Mouse (Mus musculus) ES-E14 (cell line): ENCODE results near the gene Pacsin2. TPM values are rescaled to one million over a fixed set of nuclear protein-coding genes. Genes with fewer than 3 reads are reported as not detected.

ENCODE experiments used
- DNase-seq: peaks from one replicate; pipeline ENCODE4 v3.0.0-alpha.2; 2013; ENCODE audit warnings: low read depth, low spot score
- H3K27ac ChIP-seq: 2 replicates; pipeline ENCODE4 v1.5.1; 2012; ENCODE audit warnings: low read depth, mild to moderate bottlenecking, low read length, moderate library complexity, mixed read lengths; ENCODE audit not compliant: poor library complexity, insufficient read depth, severe bottlenecking
- H3K36me3 ChIP-seq: 2 replicates; pipeline ENCODE4 v1.6.1; 2012; ENCODE audit warnings: mild to moderate bottlenecking, low read length, moderate library complexity, mixed read lengths; ENCODE audit not compliant: control insufficient read depth, poor library complexity, insufficient read depth, severe bottlenecking
- H3K4me1 ChIP-seq, 2 experiments: fragments of 150-350 bp in 1 of 2; sonication (generic) in 1 of 2; 2 replicates each; pipeline ENCODE4 v1.6.1; 2012; ENCODE audit warnings: low read length in 2 of 2, mild to moderate bottlenecking in 1 of 2, mixed read lengths in 1 of 2; ENCODE audit not compliant: control insufficient read depth in 2 of 2, insufficient read depth in 2 of 2, poor library complexity in 1 of 2
- H3K4me3 ChIP-seq, 2 experiments: fragments of 150-350 bp in 1 of 2; sonication (generic) in 1 of 2; 2 replicates each; pipeline ENCODE4 v1.5.1; 2012; ENCODE audit warnings: low read length in 2 of 2, low read depth in 1 of 2, mild to moderate bottlenecking in 1 of 2, mixed read lengths in 1 of 2; ENCODE audit not compliant: insufficient read depth in 1 of 2, poor library complexity in 1 of 2, severe bottlenecking in 1 of 2
- H3K9ac ChIP-seq: 2 replicates; pipeline ENCODE4 v1.6.1; 2012; ENCODE audit warnings: low read depth, mild to moderate bottlenecking, low read length, mixed read lengths; ENCODE audit not compliant: poor library complexity, insufficient read depth, severe bottlenecking
- H3K9me3 ChIP-seq: fragments of 150-350 bp; sonication (generic); 2 replicates; pipeline ENCODE4 v1.6.1; 2012; ENCODE audit warnings: low read depth, mild to moderate bottlenecking, low read length; ENCODE audit not compliant: control insufficient read depth, insufficient read depth
- CHD2 ChIP-seq: IDR thresholded peaks from 2 replicates; pipeline ENCODE4 v1.6.1; 2014; ENCODE audit warnings: mild to moderate bottlenecking, low read depth, low read length, inconsistent platforms
- HCFC1 ChIP-seq: IDR thresholded peaks from 2 replicates; pipeline ENCODE4 v1.6.1; 2012; ENCODE audit warnings: low read length, inconsistent platforms, borderline replicate concordance; ENCODE audit not compliant: insufficient read depth
- MAFK ChIP-seq: IDR thresholded peaks from 2 replicates; pipeline ENCODE4 v1.6.1; 2014; ENCODE audit warnings: mild to moderate bottlenecking, low read depth, low read length, inconsistent platforms; ENCODE audit not compliant: insufficient read depth
- ZC3H11A ChIP-seq: IDR thresholded peaks from 2 replicates; pipeline ENCODE4 v1.6.1; 2012; ENCODE audit warnings: low read depth, mild to moderate bottlenecking, inconsistent platforms, low read length, borderline replicate concordance
- ZNF384 ChIP-seq: IDR thresholded peaks from 2 replicates; pipeline ENCODE4 v1.6.1; 2012; ENCODE audit warnings: low read depth, low read length, inconsistent platforms
- in situ Hi-C, 2 experiments: fragments of 600-800 bp; cut with MboI; formaldehyde crosslinking; loops; one replicate each; pipeline ENCODE4 v1.15.1; 2025; ENCODE audit warnings: low sequenced_read_pairs in 2 of 2, inconsistent platforms in 1 of 2; ENCODE audit not compliant: unreplicated experiment in 2 of 2
- total RNA-seq: library from RNA; depleted of rRNA; stranded (reverse); fragments of 300-350 nt; gene quantifications from 2 replicates; pipeline ENCODE4 v1.2.3, GENCODE M21; 2012

Pacsin2 gene
- total RNA-seq, 1 experiment: 67.7 TPM

DNA sequence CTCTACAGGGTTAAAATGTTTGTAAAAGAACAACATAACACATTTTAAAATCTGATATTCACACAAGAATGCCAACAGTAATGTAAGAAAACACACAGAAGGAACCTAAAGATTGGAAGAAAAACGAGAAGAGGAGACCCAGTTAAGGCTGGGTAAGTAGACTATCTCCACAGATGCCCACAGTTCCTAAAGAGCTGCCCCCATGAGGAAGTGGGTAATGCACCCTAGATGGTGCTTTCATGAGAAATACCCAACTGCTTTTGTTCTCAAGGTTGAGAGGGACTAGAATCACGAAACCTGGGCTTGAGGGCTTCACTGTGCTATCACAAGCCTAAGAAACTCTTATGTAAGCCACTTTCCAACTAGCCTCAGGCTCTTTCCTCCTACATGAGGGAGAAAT, 44.8 kb downstream of the Pacsin2 start:
- H3K27ac ChIP-seq: no peak overlapping the region
- in situ Hi-C loops: no loop called here

DNA sequence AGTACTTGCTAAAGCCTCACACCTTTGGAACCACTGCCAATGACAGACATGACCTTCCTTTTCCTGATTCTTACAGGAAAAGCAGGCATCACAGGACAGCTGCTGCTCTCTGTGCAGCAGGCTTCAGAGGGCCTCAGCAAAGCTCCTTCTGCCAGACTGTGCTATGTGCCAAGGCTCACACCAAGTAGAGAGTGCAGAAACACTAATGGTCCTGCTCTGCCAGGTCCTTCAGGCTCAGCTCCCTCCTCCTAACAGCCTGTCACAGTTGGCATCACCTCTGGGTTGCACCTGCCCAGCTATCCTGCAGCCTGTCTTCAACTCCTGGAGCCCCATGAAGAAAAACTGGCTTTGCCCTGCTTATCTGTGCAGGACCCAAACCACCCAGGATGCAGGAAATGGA, 45.7 kb downstream of the Pacsin2 start:
- no peak for TF ChIP-seq HCFC1
- TF ChIP-seq MAFK: no peak
- TF ChIP-seq ZNF384: no peak
- TF ChIP-seq ZC3H11A: no peak
- TF ChIP-seq CHD2: no peak
- H3K27ac ChIP-seq: no peak overlapping the region
- H3K36me3 ChIP-seq: no peaks in the 10 kb centered on the region
- no peak overlapping the region for H3K9ac ChIP-seq
- H3K4me3 ChIP-seq: no peak overlapping the region
- in situ Hi-C loops: no loop called here
- no peaks in the 10 kb centered on the region for H3K9me3 ChIP-seq
- H3K4me1 ChIP-seq: peaks cover 3 to 4% of the 10 kb centered on the region in 2 experiments; a peak in 2 of 4 replicates
- no peak for DNase-seq

More for the DNA sequence above, 44.8 kb downstream of the Pacsin2 start:
- H3K9ac ChIP-seq: no peak overlapping the region
- no peak overlapping the region for H3K4me3 ChIP-seq
- no peaks in the 10 kb centered on the region for H3K9me3 ChIP-seq
- H3K36me3 ChIP-seq: no peaks in the 10 kb centered on the region
- no peak for DNase-seq
- peaks cover 3 to 4% of the 10 kb centered on the region in 2 experiments; a peak in 2 of 4 replicates for H3K4me1 ChIP-seq
- TF ChIP-seq ZC3H11A: no peak
- TF ChIP-seq ZNF384: no peak
- no peak for TF ChIP-seq CHD2
- no peak for TF ChIP-seq HCFC1
- TF ChIP-seq MAFK: no peak

DNA sequence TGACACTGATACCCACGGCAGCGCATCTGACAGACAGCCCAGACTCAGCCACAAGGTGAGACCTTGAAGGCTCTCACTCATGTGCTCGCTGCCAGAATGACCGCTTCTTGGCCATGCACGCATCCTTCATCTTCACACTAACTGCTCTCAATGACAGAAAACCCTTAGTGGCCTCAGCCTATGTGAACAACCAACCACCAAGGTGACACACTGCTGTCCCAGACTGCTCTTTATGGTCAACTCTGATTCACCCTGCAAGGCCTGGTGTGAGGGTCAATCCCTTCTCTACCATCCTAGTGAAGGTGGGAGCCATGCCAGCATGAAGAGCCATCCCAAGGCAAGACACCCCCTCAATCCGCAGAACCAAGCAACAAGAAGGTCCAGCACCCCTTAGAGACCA, 46.5 kb downstream of the Pacsin2 start:
- no peak overlapping the region for H3K9ac ChIP-seq
- H3K36me3 ChIP-seq: no peaks in the 10 kb centered on the region
- H3K4me1 ChIP-seq: peaks cover 3 to 4% of the 10 kb centered on the region in 2 experiments; a peak in 2 of 4 replicates
- no peak overlapping the region for H3K4me3 ChIP-seq
- in situ Hi-C loops: no loop called here
- H3K9me3 ChIP-seq: no peaks in the 10 kb centered on the region
- no peak for DNase-seq
- TF ChIP-seq ZC3H11A (no peak), HCFC1 (no peak), ZNF384 (no peak), MAFK (no peak), CHD2 (no peak)
- H3K27ac ChIP-seq: no peak overlapping the region

DNA sequence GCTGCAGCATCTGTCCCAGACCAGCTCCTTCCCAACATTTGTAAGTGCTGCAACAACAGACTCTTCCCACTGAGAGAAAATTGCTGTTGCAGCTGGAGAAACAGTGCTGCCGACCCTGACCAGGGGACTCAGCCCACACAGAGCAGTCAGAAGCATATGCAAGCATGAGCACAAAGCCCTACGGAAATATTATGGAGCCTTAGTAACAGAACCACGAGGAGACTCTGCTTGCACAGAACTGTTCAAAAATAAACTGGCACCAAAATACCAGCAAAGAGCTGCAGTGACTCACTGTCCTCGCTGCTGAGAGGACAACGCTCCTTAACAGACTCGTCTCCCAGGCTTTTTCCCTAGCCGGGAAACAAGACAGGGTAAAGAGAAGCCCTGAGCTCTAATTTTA, 47.0 kb downstream of the Pacsin2 start:
- TF ChIP-seq MAFK (no peak), ZC3H11A (no peak), ZNF384 (no peak), HCFC1 (no peak), CHD2 (no peak)
- DNase-seq: no peak
- H3K4me3 ChIP-seq: no peak overlapping the region
- no peaks in the 10 kb centered on the region for H3K36me3 ChIP-seq
- H3K27ac ChIP-seq: no peak overlapping the region
- H3K4me1 ChIP-seq: peaks cover 2 to 7% of the 10 kb centered on the region in 2 experiments; a peak in 2 of 4 replicates
- in situ Hi-C loops: no loop called here
- H3K9ac ChIP-seq: no peak overlapping the region
- no peaks in the 10 kb centered on the region for H3K9me3 ChIP-seq

DNA sequence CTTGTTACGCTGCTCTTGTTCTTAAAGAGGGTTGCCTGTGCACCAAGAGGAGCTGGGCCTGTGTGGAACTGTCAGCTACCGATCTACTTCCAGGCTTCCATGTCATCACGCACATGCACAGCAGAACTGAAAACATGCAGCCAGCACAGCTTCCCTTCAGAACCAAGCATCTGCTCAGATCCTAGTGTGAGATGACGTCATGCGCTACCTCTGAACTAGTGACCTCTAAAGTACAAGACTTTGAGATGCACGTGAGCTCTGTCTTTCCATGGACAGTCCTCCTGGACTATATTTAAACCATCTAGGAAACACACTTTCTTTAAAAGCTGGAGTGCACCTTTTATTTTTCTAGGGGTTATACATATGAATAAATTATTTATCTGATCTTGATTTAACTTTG, 49.0 kb downstream of the Pacsin2 start:
- Histone ChIP-seq H3K4me3 (no peak overlapping the region), H3K36me3 (no peaks in the 10 kb centered on the region), H3K9ac (no peak overlapping the region), H3K27ac (no peak overlapping the region), H3K4me1 (peaks cover 2 to 7% of the 10 kb centered on the region in 2 experiments; a peak in 2 of 4 replicates), H3K9me3 (no peaks in the 10 kb centered on the region)
- in situ Hi-C loops: no loop called here
- no peak for DNase-seq
- TF ChIP-seq CHD2: no peak
- no peak for TF ChIP-seq HCFC1
- TF ChIP-seq ZC3H11A: no peak
- no peak for TF ChIP-seq ZNF384
- no peak for TF ChIP-seq MAFK
